Mouse (Mus musculus): ENCODE measurements around the gene Map3k7. TPM values are rescaled to one million over a fixed set of nuclear protein-coding genes. Genes with fewer than 3 reads are reported as not detected.
A peak's percentile ranks its signal among the peaks of the same experiment; 100 is the strongest.
"Not testable (repeated sequence)": the region's sequence is repeated elsewhere in the genome, so short reads cannot be mapped to it uniquely, and the experiment has no call there.

Gene Map3k7
- polyA plus RNA-seq, 1 experiment from 2014 or later = 34.7 TPM

DNA sequence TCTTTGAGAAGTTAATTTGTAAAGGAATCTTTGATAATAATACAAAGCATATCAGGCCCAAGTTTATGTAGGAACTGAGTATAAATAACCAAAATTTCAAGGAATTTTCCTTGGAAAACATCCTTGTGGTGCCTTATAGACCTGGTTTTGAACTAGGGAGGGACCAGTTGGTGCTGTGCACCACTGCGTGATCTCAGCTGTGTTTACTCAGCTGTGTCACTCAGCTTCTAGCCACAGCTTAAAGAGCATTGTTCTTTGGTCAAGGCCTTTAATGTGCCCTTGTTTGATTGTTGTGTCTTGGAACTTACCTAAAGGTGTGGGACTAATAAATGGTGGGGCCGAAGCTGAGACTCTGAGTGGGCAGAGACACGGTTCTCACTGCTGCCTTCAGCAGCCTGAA is 43.3 kb downstream of the Map3k7 start:
- no peaks in the 10 kb centered on the region for H3K4me1 ChIP-seq (ENCODE audit: control insufficient read depth, insufficient read depth, low read length)
- 0 out of 2 replicates have a peak, but pooled peaks have one; percentile 33 for ATAC-seq (ENCODE audit: insufficient number of reproducible peaks, insufficient read depth, low FRiP score, low read depth)

GRCm38 (mm10) chr4:32008095-32008494 is 44.2 kb downstream of the Map3k7 start:
- no peak overlapping the region for H3K4me2 ChIP-seq (replicated peaks; ENCODE audit: low read depth, low read length)
- H3K9ac ChIP-seq (replicated peaks; ENCODE audit: low read depth, low read length) = no peak overlapping the region
- H3K27me3 ChIP-seq (ENCODE audit: control insufficient read depth, insufficient read depth, low read length) = no peaks in the 10 kb centered on the region
- WGBS = 73% methylated on average over 4 of the region's 4 CpGs
- H3K4me1 ChIP-seq (ENCODE audit: control insufficient read depth, insufficient read depth, low read length) = no peaks in the 10 kb centered on the region
- H3K27ac ChIP-seq (ENCODE audit: low read length) = no peak overlapping the region
- H3K36me3 ChIP-seq (ENCODE audit: control insufficient read depth, insufficient read depth, low read length) = peaks cover 29% of the 10 kb centered on the region
- no peaks in the 10 kb centered on the region for H3K9me3 ChIP-seq (ENCODE audit: control insufficient read depth, low read depth, low read length)
- H3K4me3 ChIP-seq (ENCODE audit: low read depth, low read length) = no peak overlapping the region
- ATAC-seq (ENCODE audit: insufficient number of reproducible peaks, insufficient read depth, low FRiP score, low read depth) = no peak

More for the DNA sequence above, 43.3 kb downstream of the Map3k7 start:
- 62% methylated on average over 3 of the region's 3 CpGs for WGBS
- H3K9me3 ChIP-seq (ENCODE audit: control insufficient read depth, low read depth, low read length) = no peaks in the 10 kb centered on the region
- H3K4me2 ChIP-seq (replicated peaks; ENCODE audit: low read depth, low read length) = no peak overlapping the region
- peaks cover 30% of the 10 kb centered on the region for H3K36me3 ChIP-seq (ENCODE audit: control insufficient read depth, insufficient read depth, low read length)
- no peaks in the 10 kb centered on the region for H3K27me3 ChIP-seq (ENCODE audit: control insufficient read depth, insufficient read depth, low read length)
- no peak overlapping the region for H3K4me3 ChIP-seq (ENCODE audit: low read depth, low read length)
- no peak overlapping the region for H3K9ac ChIP-seq (replicated peaks; ENCODE audit: low read depth, low read length)
- no peak overlapping the region for H3K27ac ChIP-seq (ENCODE audit: low read length)

GRCm38 (mm10) chr4:32010808-32011207 is 46.9 kb downstream of the Map3k7 start:
- H3K27ac ChIP-seq (ENCODE audit: low read length) = no peak overlapping the region
- 80% methylated on average over 5 of the region's 5 CpGs for WGBS
- peaks cover 36% of the 10 kb centered on the region for H3K36me3 ChIP-seq (ENCODE audit: control insufficient read depth, insufficient read depth, low read length)

GRCm38 (mm10) chr4:32011218-32011973 is 47.5 kb downstream of the Map3k7 start:
- Histone ChIP-seq H3K4me1 (ENCODE audit: control insufficient read depth, insufficient read depth, low read length) (no peaks in the 10 kb centered on the region), H3K4me3 (ENCODE audit: low read depth, low read length) (no peak overlapping the region), H3K27ac (ENCODE audit: low read length) (no peak overlapping the region), H3K9me3 (ENCODE audit: control insufficient read depth, low read depth, low read length) (no peaks in the 10 kb centered on the region), H3K4me2 (replicated peaks; ENCODE audit: low read depth, low read length) (no peak overlapping the region), H3K9ac (replicated peaks; ENCODE audit: low read depth, low read length) (no peak overlapping the region), H3K36me3 (ENCODE audit: control insufficient read depth, insufficient read depth, low read length) (peaks cover 42% of the 10 kb centered on the region), H3K27me3 (ENCODE audit: control insufficient read depth, insufficient read depth, low read length) (no peaks in the 10 kb centered on the region)
- WGBS = 84% methylated on average over 6 of the region's 6 CpGs
- ATAC-seq (ENCODE audit: insufficient number of reproducible peaks, insufficient read depth, low FRiP score, low read depth) = no peak

More at GRCm38 (mm10) chr4:32010808-32011207, 46.9 kb downstream of the Map3k7 start:
- no peak overlapping the region for H3K4me3 ChIP-seq (ENCODE audit: low read depth, low read length)
- H3K9ac ChIP-seq (replicated peaks; ENCODE audit: low read depth, low read length) = no peak overlapping the region
- no peak for ATAC-seq (ENCODE audit: insufficient number of reproducible peaks, insufficient read depth, low FRiP score, low read depth)
- H3K4me2 ChIP-seq (replicated peaks; ENCODE audit: low read depth, low read length) = no peak overlapping the region
- no peaks in the 10 kb centered on the region for H3K27me3 ChIP-seq (ENCODE audit: control insufficient read depth, insufficient read depth, low read length)
- no peaks in the 10 kb centered on the region for H3K9me3 ChIP-seq (ENCODE audit: control insufficient read depth, low read depth, low read length)
- no peaks in the 10 kb centered on the region for H3K4me1 ChIP-seq (ENCODE audit: control insufficient read depth, insufficient read depth, low read length)

GRCm38 (mm10) chr4:32021131-32021530 is 57.2 kb downstream of the Map3k7 start:
- H3K9me3 ChIP-seq (ENCODE audit: control insufficient read depth, low read depth, low read length) = no peaks in the 10 kb centered on the region
- H3K4me2 ChIP-seq (replicated peaks; ENCODE audit: low read depth, low read length) = no peak overlapping the region
- H3K9ac ChIP-seq (replicated peaks; ENCODE audit: low read depth, low read length) = no peak overlapping the region
- WGBS = 82% methylated on average over 3 of the region's 3 CpGs
- no peak overlapping the region for H3K27ac ChIP-seq (ENCODE audit: low read length)
- H3K4me1 ChIP-seq (ENCODE audit: control insufficient read depth, insufficient read depth, low read length) = no peaks in the 10 kb centered on the region
- no peak for ATAC-seq (ENCODE audit: insufficient number of reproducible peaks, insufficient read depth, low FRiP score, low read depth)
- no peak overlapping the region for H3K4me3 ChIP-seq (ENCODE audit: low read depth, low read length)
- no peaks in the 10 kb centered on the region for H3K27me3 ChIP-seq (ENCODE audit: control insufficient read depth, insufficient read depth, low read length)
- peaks cover 37% of the 10 kb centered on the region for H3K36me3 ChIP-seq (ENCODE audit: control insufficient read depth, insufficient read depth, low read length)

GRCm38 (mm10) chr4:32022321-32022720 is 58.4 kb downstream of the Map3k7 start:
- 97% methylated on average over 6 of the region's 6 CpGs for WGBS
- no peaks in the 10 kb centered on the region for H3K9me3 ChIP-seq (ENCODE audit: control insufficient read depth, low read depth, low read length)
- H3K36me3 ChIP-seq (ENCODE audit: control insufficient read depth, insufficient read depth, low read length) = peaks cover 29% of the 10 kb centered on the region
- no peaks in the 10 kb centered on the region for H3K4me1 ChIP-seq (ENCODE audit: control insufficient read depth, insufficient read depth, low read length)
- H3K27me3 ChIP-seq (ENCODE audit: control insufficient read depth, insufficient read depth, low read length) = no peaks in the 10 kb centered on the region
- H3K27ac ChIP-seq (ENCODE audit: low read length) = no peak overlapping the region
- H3K4me3 ChIP-seq (ENCODE audit: low read depth, low read length) = no peak overlapping the region
- ATAC-seq (ENCODE audit: insufficient number of reproducible peaks, insufficient read depth, low FRiP score, low read depth) = no peak
- H3K9ac ChIP-seq (replicated peaks; ENCODE audit: low read depth, low read length) = no peak overlapping the region
- no peak overlapping the region for H3K4me2 ChIP-seq (replicated peaks; ENCODE audit: low read depth, low read length)

GRCm38 (mm10) chr4:32024170-32024569 is 60.3 kb downstream of the Map3k7 start:
- peaks cover 22% of the 10 kb centered on the region; the same call in 1 of the 2 replicates for H3K36me3 ChIP-seq (ENCODE audit: control insufficient read depth, insufficient read depth, low read length)
- H3K9ac ChIP-seq (replicated peaks; ENCODE audit: low read depth, low read length); H3K4me2 ChIP-seq (replicated peaks; ENCODE audit: low read depth, low read length); H3K4me3 ChIP-seq (ENCODE audit: low read depth, low read length); H3K4me1 ChIP-seq (ENCODE audit: control insufficient read depth, insufficient read depth, low read length); H3K27ac ChIP-seq (ENCODE audit: low read length); ATAC-seq (ENCODE audit: insufficient number of reproducible peaks, insufficient read depth, low FRiP score, low read depth); H3K27me3 ChIP-seq (ENCODE audit: control insufficient read depth, insufficient read depth, low read length); H3K9me3 ChIP-seq (ENCODE audit: control insufficient read depth, low read depth, low read length): not testable (repeated sequence)
- WGBS = 63% methylated on average over 2 of the region's 2 CpGs

GRCm38 (mm10) chr4:32025105-32025504 is 61.2 kb downstream of the Map3k7 start:
- Histone ChIP-seq H3K4me2 (replicated peaks; ENCODE audit: low read depth, low read length) (no peak overlapping the region), H3K4me1 (ENCODE audit: control insufficient read depth, insufficient read depth, low read length) (no peaks in the 10 kb centered on the region), H3K27ac (ENCODE audit: low read length) (no peak overlapping the region), H3K9me3 (ENCODE audit: control insufficient read depth, low read depth, low read length) (no peaks in the 10 kb centered on the region), H3K36me3 (ENCODE audit: control insufficient read depth, insufficient read depth, low read length) (peaks cover 18% of the 10 kb centered on the region; the same call in 1 of the 2 replicates), H3K9ac (replicated peaks; ENCODE audit: low read depth, low read length) (no peak overlapping the region), H3K4me3 (ENCODE audit: low read depth, low read length) (no peak overlapping the region), H3K27me3 (ENCODE audit: control insufficient read depth, insufficient read depth, low read length) (no peaks in the 10 kb centered on the region)
- ATAC-seq (ENCODE audit: insufficient number of reproducible peaks, insufficient read depth, low FRiP score, low read depth) = no peak
- WGBS = 63% methylated on average over 2 of the region's 2 CpGs

All from stomach, embryonic 14.5 days (tissue).